Mouse (Mus musculus) stomach, embryonic 16.5 days (tissue): ENCODE results near the gene Cd6. TPM values are rescaled to one million over a fixed set of nuclear protein-coding genes. Genes with fewer than 3 reads are reported as not detected.
A peak's percentile ranks its signal among the peaks of the same experiment; 100 is the strongest.

ENCODE experiments used
- ATAC-seq: fragments of 200-750 bp; cut with Nextera tagmentation; 2 replicates; pipeline ENCODE4 v1.8.0; 2017; ENCODE audit warnings: moderate number of reproducible peaks, moderate TSS enrichment; ENCODE audit not compliant: insufficient read depth, low FRiP score
- H3K27ac ChIP-seq: fragments of 300-500 bp; sonication (generic); 2 replicates; pipeline ENCODE4 v1.5.1; 2014; ENCODE audit warnings: low read length
- H3K27me3 ChIP-seq: fragments of 300-500 bp; sonication (generic); 2 replicates; pipeline ENCODE4 v1.6.1; 2014; ENCODE audit warnings: low read length, control low read depth, mixed read lengths; ENCODE audit not compliant: control insufficient read depth, insufficient read depth
- H3K36me3 ChIP-seq: fragments of 300-500 bp; sonication (generic); 2 replicates; pipeline ENCODE4 v1.6.1; 2014; ENCODE audit warnings: low read length; ENCODE audit not compliant: control insufficient read depth, insufficient read depth
- H3K4me1 ChIP-seq: fragments of 300-500 bp; sonication (generic); 2 replicates; pipeline ENCODE4 v1.6.1; 2014; ENCODE audit warnings: low read length, control low read depth, mixed read lengths; ENCODE audit not compliant: control insufficient read depth, insufficient read depth
- H3K4me2 ChIP-seq: fragments of 300-500 bp; sonication (generic); 2 replicates; pipeline ENCODE4 v1.6.1; 2014; ENCODE audit warnings: low read depth, low read length, mixed read lengths
- H3K4me3 ChIP-seq: fragments of 300-500 bp; sonication (generic); replicated peaks from 2 replicates; pipeline ENCODE4 v1.5.1; 2014; ENCODE audit warnings: mild to moderate bottlenecking, low read length
- H3K9ac ChIP-seq: fragments of 300-500 bp; sonication (generic); 2 replicates; pipeline ENCODE4 v1.6.1; 2014; ENCODE audit warnings: low read length
- H3K9me3 ChIP-seq: fragments of 300-500 bp; sonication (generic); replicated peaks from 2 replicates; pipeline ENCODE4 v1.6.1; 2016; ENCODE audit warnings: low read length, control low read depth; ENCODE audit not compliant: control insufficient read depth
- WGBS: fragments of 180-500 bp; shearing (Covaris S2); extraction: QIAGEN DNeasy Blood & Tissue Kit; methylation state at CpG from one replicate; pipeline ENCODE4 v1.1.7; 2014; 5-methylcytosine and 5-hydroxymethylcytosine counted together
- polyA plus RNA-seq: library from polyadenylated mRNA; unstranded; fragments of >200 nt; fragmentation: Nextera tagmentation; extraction: Ambion mirVana; gene quantifications from 2 replicates; pipeline ENCODE4 v1.2.1, GENCODE M21; 2015

Gene Cd6
- polyA plus RNA-seq, 1 experiment from 2014 or later, result 0.58 TPM

GRCm38 (mm10) chr19:10751607-10752006 lies 78.3 kb downstream of the Cd6 start:
- Histone ChIP-seq H3K4me3 (no peak overlapping the region), H3K4me2 (no peak overlapping the region), H3K4me1 (no peaks in the 10 kb centered on the region), H3K9me3 (no peaks in the 10 kb centered on the region), H3K27me3 (no peaks in the 10 kb centered on the region), H3K36me3 (no peaks in the 10 kb centered on the region), H3K27ac (no peak overlapping the region), H3K9ac (no peak overlapping the region)
- no peak for ATAC-seq
- WGBS, result 83% methylated on average over 1 of the region's 1 CpGs

GRCm38 (mm10) chr19:10750161-10750560 lies 79.7 kb downstream of the Cd6 start:
- Histone ChIP-seq H3K27me3 (no peaks in the 10 kb centered on the region), H3K27ac (no peak overlapping the region), H3K9me3 (no peaks in the 10 kb centered on the region), H3K4me1 (no peaks in the 10 kb centered on the region), H3K4me3 (no peak overlapping the region), H3K4me2 (no peak overlapping the region), H3K9ac (no peak overlapping the region), H3K36me3 (no peaks in the 10 kb centered on the region)
- WGBS, result 77% methylated on average over 6 of the region's 6 CpGs
- no peak for ATAC-seq

GRCm38 (mm10) chr19:10749295-10749694 lies 80.6 kb downstream of the Cd6 start:
- H3K9ac ChIP-seq, result no peak overlapping the region
- no peak overlapping the region for H3K4me2 ChIP-seq
- WGBS, result 86% methylated on average over 6 of the region's 6 CpGs
- H3K27me3 ChIP-seq, result no peaks in the 10 kb centered on the region
- H3K9me3 ChIP-seq, result no peaks in the 10 kb centered on the region
- H3K4me3 ChIP-seq, result no peak overlapping the region
- H3K27ac ChIP-seq, result no peak overlapping the region
- no peak for ATAC-seq
- no peaks in the 10 kb centered on the region for H3K36me3 ChIP-seq
- no peaks in the 10 kb centered on the region for H3K4me1 ChIP-seq

GRCm38 (mm10) chr19:10748401-10749102 lies 81.3 kb downstream of the Cd6 start:
- H3K27me3 ChIP-seq, result no peaks in the 10 kb centered on the region
- 71% methylated on average over 11 of the region's 11 CpGs for WGBS

GRCm38 (mm10) chr19:10747718-10748117 lies 82.1 kb downstream of the Cd6 start:
- Histone ChIP-seq H3K4me2 (no peak overlapping the region), H3K4me3 (no peak overlapping the region), H3K27ac (no peak overlapping the region), H3K4me1 (no peaks in the 10 kb centered on the region), H3K27me3 (no peaks in the 10 kb centered on the region), H3K9me3 (no peaks in the 10 kb centered on the region), H3K9ac (no peak overlapping the region), H3K36me3 (no peaks in the 10 kb centered on the region)
- WGBS, result 61% methylated on average over 6 of the region's 6 CpGs
- 0 out of 2 replicates have a peak, but pooled peaks have one; percentile 29 for ATAC-seq

More at GRCm38 (mm10) chr19:10748401-10749102, 81.3 kb downstream of the Cd6 start:
- Histone ChIP-seq H3K4me1 (no peaks in the 10 kb centered on the region), H3K9ac (no peak overlapping the region), H3K27ac (no peak overlapping the region), H3K4me3 (no peak overlapping the region), H3K4me2 (no peak overlapping the region), H3K36me3 (no peaks in the 10 kb centered on the region), H3K9me3 (no peaks in the 10 kb centered on the region)
- no peak for ATAC-seq

- Histone ChIP-seq H3K9me3 (no peaks in the 10 kb centered on the region), H3K4me3 (no peak overlapping the region), H3K36me3 (no peaks in the 10 kb centered on the region), H3K27me3 (no peaks in the 10 kb centered on the region), H3K4me2 (no peak overlapping the region), H3K9ac (no peak overlapping the region), H3K4me1 (no peaks in the 10 kb centered on the region), H3K27ac (no peak overlapping the region)
- no peak for ATAC-seq
- WGBS, result 66% methylated on average over 7 of the region's 7 CpGs
Measured at GRCm38 (mm10) chr19:10747182-10747581, 82.7 kb downstream of the Cd6 start.

- no peaks in the 10 kb centered on the region for H3K9me3 ChIP-seq
- 69% methylated on average over 3 of the region's 3 CpGs for WGBS
- no peak overlapping the region for H3K4me3 ChIP-seq
- no peak overlapping the region for H3K9ac ChIP-seq
- ATAC-seq, result no peak
- H3K4me2 ChIP-seq, result no peak overlapping the region
- peaks cover 7% of the 10 kb centered on the region for H3K4me1 ChIP-seq
- no peaks in the 10 kb centered on the region for H3K36me3 ChIP-seq
- no peak overlapping the region; the same call in 1 of the 2 replicates for H3K27ac ChIP-seq
- no peaks in the 10 kb centered on the region for H3K27me3 ChIP-seq
Measured at GRCm38 (mm10) chr19:10742565-10742964, 87.3 kb downstream of the Cd6 start.

GRCm38 (mm10) chr19:10742145-10742544 lies 87.7 kb downstream of the Cd6 start:
- no peaks in the 10 kb centered on the region for H3K36me3 ChIP-seq
- 78% methylated on average over 6 of the region's 6 CpGs for WGBS
- no peak overlapping the region for H3K4me3 ChIP-seq
- no peak for ATAC-seq
- H3K9ac ChIP-seq, result no peak overlapping the region
- no peaks in the 10 kb centered on the region for H3K9me3 ChIP-seq
- no peaks in the 10 kb centered on the region for H3K27me3 ChIP-seq
- H3K4me1 ChIP-seq, result peaks cover 7% of the 10 kb centered on the region
- H3K4me2 ChIP-seq, result no peak overlapping the region
- H3K27ac ChIP-seq, result peak overlapping the region; percentile 68; the same call in 1 of the 2 replicates

- no peak overlapping the region for H3K4me3 ChIP-seq
- ATAC-seq, result peak; percentile 73; the same call in 1 of the 2 replicates
- H3K4me2 ChIP-seq, result no peak overlapping the region
- H3K4me1 ChIP-seq, result peaks cover 7% of the 10 kb centered on the region
- 25% methylated on average over 11 of the region's 11 CpGs for WGBS
- no peaks in the 10 kb centered on the region for H3K36me3 ChIP-seq
- H3K27ac ChIP-seq, result peak overlapping the region; percentile 68
- H3K9me3 ChIP-seq, result no peaks in the 10 kb centered on the region
- H3K9ac ChIP-seq, result no peak overlapping the region
- no peaks in the 10 kb centered on the region for H3K27me3 ChIP-seq
Measured at GRCm38 (mm10) chr19:10740641-10741440, 89.0 kb downstream of the Cd6 start.
